Mouse (Mus musculus): ENCODE data around the gene Foxn3.

- TF ChIP-seq POLR2A (IDR thresholded peaks at IDR 0.05; ENCODE audit: insufficient read depth, low read length): no peak
- TF ChIP-seq CTCF (IDR thresholded peaks at IDR 0.05; ENCODE audit: low read depth, low read length): no peak
- no peak for TF ChIP-seq EP300 (IDR thresholded peaks at IDR 0.05; ENCODE audit: insufficient read depth, low read depth, low read length)
Measured at GRCm38 (mm10) chr12:99440953-99441352, 122.4 kb downstream of the Foxn3 start.

Data from ES-Bruce4 (cell line).